Comparison of ENCODE assay signal across 9 mouse cellular contexts in the genomic region with DNA sequence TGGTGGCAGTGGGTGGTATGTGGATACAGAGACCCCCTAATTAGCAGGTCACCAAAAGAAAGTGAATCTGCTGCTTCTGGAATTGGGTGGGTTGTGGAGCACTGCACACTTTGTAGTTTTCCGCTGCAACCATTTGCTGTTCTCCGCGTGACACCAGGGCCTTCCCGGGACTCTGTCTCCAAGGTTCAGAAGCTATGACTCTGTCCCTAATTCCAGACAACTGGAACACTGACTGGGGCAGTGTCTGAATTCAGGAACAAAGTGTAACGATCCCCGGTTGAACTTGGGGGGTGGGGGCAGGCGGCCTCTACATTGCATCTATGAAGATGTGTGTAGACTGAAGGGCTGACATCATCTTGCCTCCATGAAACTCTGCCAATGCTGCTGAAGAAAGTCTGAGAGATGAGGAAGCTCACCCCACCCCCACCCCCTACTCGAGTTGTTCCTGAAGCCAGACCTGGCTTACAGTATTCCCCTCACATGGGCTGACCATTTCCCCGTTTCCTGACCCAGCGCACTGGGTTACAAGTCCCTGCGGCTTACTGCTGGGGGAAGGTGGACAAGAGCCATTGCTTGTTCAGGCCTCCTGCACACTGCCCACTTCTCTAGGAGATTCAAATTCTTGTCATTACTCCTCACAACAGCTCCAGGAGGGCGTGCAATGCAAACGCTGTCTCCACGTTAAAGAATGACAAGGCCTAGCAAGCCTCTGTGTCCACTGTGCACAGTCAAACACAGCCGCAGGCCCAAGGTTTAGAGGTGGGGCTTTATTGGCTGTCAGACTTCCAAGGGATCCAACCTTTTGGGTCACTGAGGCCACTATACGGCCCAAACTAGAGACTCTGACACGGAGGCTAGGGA. TPM values are rescaled to one million over a fixed set of nuclear protein-coding genes. Genes with fewer than 3 reads are reported as not detected.
DNase-seq lines count a peak whose midpoint lies in the region; ATAC-seq and TF ChIP-seq lines count a peak whose summit lies in the region.
"Had no signal": no experiment of that assay in that cellular context is flagged by ENCODE, and none has a peak within 500 bp of the region (broad histone marks: within the 10 kb centered on the region; RNA-seq: fewer than 3 reads in every experiment).

No protein-coding gene starts in this region.

- H3K4me3 ChIP-seq in heart, embryonic 14.5 days (ENCODE audit: control insufficient read depth in 1 of 2, insufficient read depth in 1 of 2, low read depth in 1 of 2, low read length in 2 of 2) = no peak overlapping the region
- no peak overlapping the region for H3K4me3 ChIP-seq in heart, postnatal 0 days (ENCODE audit: low read depth, low read length)
- no peak overlapping the region for H3K4me3 ChIP-seq in limb, embryonic 10.5 days
- H3K4me3 ChIP-seq in forebrain, embryonic 15.5 days = no peak overlapping the region
- H3K4me3 ChIP-seq: myocyte had no signal

- TF ChIP-seq CTCF in heart, postnatal 0 days (IDR thresholded peaks at IDR 0.05; ENCODE audit: low read depth) = no peak

- H3K27ac ChIP-seq in heart, embryonic 14.5 days (replicated peaks in 1 of 2; ENCODE audit: control insufficient read depth in 1 of 2, insufficient read depth in 1 of 2, low read depth in 2 of 2, low read length in 2 of 2) = peak overlapping the region; percentile 22 to 59; a peak in 2 of 4 replicates
- peak overlapping the region; percentile 14; the same call in 1 of the 2 replicates for H3K27ac ChIP-seq in heart, postnatal 0 days (ENCODE audit: low read depth)
- 0 out of 2 replicates have a peak overlapping the region, but pooled peaks have one; percentile 20 for H3K27ac ChIP-seq in limb, embryonic 10.5 days
- no peak overlapping the region for H3K27ac ChIP-seq in forebrain, embryonic 15.5 days (replicated peaks)

- no peaks in the 10 kb centered on the region for H3K9me3 ChIP-seq in heart, embryonic 14.5 days (ENCODE audit: control insufficient read depth, low read length)
- H3K9me3 ChIP-seq in heart, postnatal 0 days (replicated peaks; ENCODE audit: control insufficient read depth, low read length) = no peaks in the 10 kb centered on the region
- no peaks in the 10 kb centered on the region for H3K9me3 ChIP-seq in limb, embryonic 10.5 days (replicated peaks)
- no peaks in the 10 kb centered on the region for H3K9me3 ChIP-seq in forebrain, embryonic 15.5 days

- H3K4me1 ChIP-seq in heart, embryonic 14.5 days (ENCODE audit: control insufficient read depth in 2 of 2, insufficient read depth in 2 of 2, low read length in 2 of 2) = peaks cover 40 to 51% of the 10 kb centered on the region in 2 experiments
- peaks cover 50% of the 10 kb centered on the region for H3K4me1 ChIP-seq in heart, postnatal 0 days (ENCODE audit: control insufficient read depth, insufficient read depth)
- peaks cover 34% of the 10 kb centered on the region for H3K4me1 ChIP-seq in limb, embryonic 10.5 days
- H3K4me1 ChIP-seq in forebrain, embryonic 15.5 days = peaks cover 9% of the 10 kb centered on the region; the same call in 1 of the 2 replicates

- no peak for TF ChIP-seq EP300 in heart, postnatal 0 days (IDR thresholded peaks at IDR 0.05; ENCODE audit: low read depth)

- 43% methylated on average over 17 of the region's 17 CpGs for WGBS in heart, embryonic 14.5 days
- 47% methylated on average over 17 of the region's 17 CpGs for WGBS in heart, postnatal 0 days
- 76% methylated on average over 17 of the region's 17 CpGs for WGBS in limb, embryonic 10.5 days
- 76% methylated on average over 17 of the region's 17 CpGs for WGBS in forebrain, embryonic 15.5 days

- peaks cover 36% of the 10 kb centered on the region for H3K36me3 ChIP-seq in heart, embryonic 14.5 days (ENCODE audit: control insufficient read depth, insufficient read depth, low read length)
- H3K36me3 ChIP-seq in heart, postnatal 0 days (replicated peaks; ENCODE audit: control insufficient read depth, insufficient read depth, low read length) = peaks cover 26% of the 10 kb centered on the region
- H3K36me3 ChIP-seq in limb, embryonic 10.5 days = peaks cover 38% of the 10 kb centered on the region
- H3K36me3 ChIP-seq in forebrain, embryonic 15.5 days = no peaks in the 10 kb centered on the region; the same call in 1 of the 2 replicates

- DNase-seq in heart, postnatal 36 days = no peak
- peak; percentile 64 for DNase-seq in NIH3T3 (ENCODE audit: low read depth)
- no peak for DNase-seq in heart, postnatal 0 days (ENCODE audit: low spot score)
- DNase-seq in limb, embryonic 10.5 days (ENCODE audit: low spot score) = no peak
- no peak for DNase-seq in ovary, adult 18-20 months (ENCODE audit: low spot score)
- DNase-seq: cerebellum, postnatal 25 days had no signal

- H3K9ac ChIP-seq in heart, embryonic 14.5 days (ENCODE audit: low read length) = peak overlapping the region; percentile 34; the same call in 1 of the 2 replicates
- no peak overlapping the region for H3K9ac ChIP-seq in heart, postnatal 0 days (replicated peaks; ENCODE audit: low read depth, low read length)
- no peak overlapping the region for H3K9ac ChIP-seq in forebrain, embryonic 15.5 days (replicated peaks)

- no peaks in the 10 kb centered on the region for H3K27me3 ChIP-seq in heart, embryonic 14.5 days (ENCODE audit: control insufficient read depth, insufficient read depth, low read length)
- no peaks in the 10 kb centered on the region for H3K27me3 ChIP-seq in heart, postnatal 0 days (ENCODE audit: control insufficient read depth, insufficient read depth, low read length)
- H3K27me3 ChIP-seq in limb, embryonic 10.5 days (ENCODE audit: low read depth, poor library complexity, severe bottlenecking) = no peaks in the 10 kb centered on the region
- H3K27me3 ChIP-seq in forebrain, embryonic 15.5 days = no peaks in the 10 kb centered on the region

- H3K4me2 ChIP-seq in heart, embryonic 14.5 days (ENCODE audit: low read length) = no peak overlapping the region
- no peak overlapping the region for H3K4me2 ChIP-seq in heart, postnatal 0 days (ENCODE audit: low read depth, low read length)
- no peak overlapping the region for H3K4me2 ChIP-seq in forebrain, embryonic 15.5 days (replicated peaks)

- no peak for ATAC-seq in heart, embryonic 14.5 days (ENCODE audit: insufficient number of reproducible peaks, insufficient read depth, low FRiP score, low read depth)
- ATAC-seq in heart, postnatal 0 days (ENCODE audit: insufficient read depth, low read depth) = no peak
- ATAC-seq in forebrain, embryonic 15.5 days (replicated peaks) = no peak

- intact Hi-C loops in heart, postnatal 36 days (cut with DNase I) = no loop called here

RNA-seq across cellular contexts. Expression of a gene that starts 22.9 kb away (rescaled TPM):
- 71.2 and 76.6 TPM in 2 replicates for polyA plus RNA-seq in heart, embryonic 14.5 days (2014; fragmentation: Nextera tagmentation; extraction: Ambion mirVana)
- total RNA-seq in heart, postnatal 36 days (2021) = 10 to 100 TPM; 58.7 to 79.0 TPM
- 71.2 and 85.4 TPM in 2 replicates for total RNA-seq in heart, postnatal 0 days (2014; rRNA removed; ENCODE audit: low replicate concordance)
- 56.8 and 62.6 TPM in 2 replicates for polyA plus RNA-seq in heart, postnatal 0 days (2015; fragmentation: Nextera tagmentation; extraction: Ambion mirVana)
- 65.2 and 86.5 TPM in 2 replicates for polyA plus RNA-seq in limb, embryonic 10.5 days (2016; fragmentation: Nextera tagmentation; extraction: Ambion mirVana)
- 70.3 and 72.9 TPM in 2 replicates for polyA plus RNA-seq in forebrain, embryonic 15.5 days (2015; fragmentation: Nextera tagmentation; extraction: Ambion mirVana)
